Mouse (Mus musculus): ENCODE measurements around the gene Hoxb9.

DNA sequence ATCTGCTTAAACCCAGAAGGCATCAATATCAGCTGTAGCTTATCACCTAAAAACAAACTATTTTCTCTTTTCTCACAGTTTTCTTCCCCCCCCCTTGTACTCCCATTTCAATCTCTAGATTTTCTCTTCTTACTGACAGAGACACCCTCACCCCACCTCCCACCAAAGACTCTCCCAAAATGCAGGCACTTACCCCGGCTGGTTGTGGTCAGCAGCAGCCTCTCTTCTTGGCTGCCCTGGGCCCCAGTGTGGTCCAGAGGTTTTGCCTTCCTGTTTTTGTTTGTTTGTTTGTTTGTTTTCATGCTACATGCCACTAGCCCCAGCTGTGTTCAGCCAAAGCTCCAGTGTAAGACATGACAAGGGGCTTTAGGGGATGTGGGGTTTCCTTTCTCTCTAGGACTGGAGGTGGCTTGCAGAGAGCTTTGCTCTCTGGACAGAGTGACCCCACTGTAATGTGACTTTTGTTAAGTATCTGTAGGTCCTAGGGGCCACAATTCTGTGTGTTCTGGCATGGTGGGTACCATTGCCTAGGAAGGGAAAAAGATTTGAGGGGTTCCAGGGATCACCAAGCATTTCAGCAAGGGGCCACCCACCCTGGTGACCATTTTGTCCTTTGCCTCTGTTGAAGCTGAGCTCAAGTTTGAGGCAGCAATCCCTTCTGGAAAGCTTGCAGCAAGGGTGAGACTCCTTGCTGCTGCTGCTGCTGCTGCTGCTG lies 3.1 kb upstream of the Hoxb9 start:
- no peak for TF ChIP-seq ZNF384 (IDR thresholded peaks at IDR 0.05; ENCODE audit: low read depth, low read length)
- TF ChIP-seq HCFC1 (IDR thresholded peaks at IDR 0.05; ENCODE audit: borderline replicate concordance, insufficient read depth, low read length) = no peak

Data from ES-E14 (cell line).